Mouse (Mus musculus) embryonic facial prominence, embryonic 11.5 days (tissue): Measurements from ENCODE around the gene Abcb8. TPM values are rescaled to one million over a fixed set of nuclear protein-coding genes. Genes with fewer than 3 reads are reported as not detected.
"Not testable (repeated sequence)": the region's sequence is repeated elsewhere in the genome, so short reads cannot be mapped to it uniquely, and the experiment has no call there.

Experiments
- ATAC-seq: fragments of 200-750 bp; cut with Nextera tagmentation; replicated peaks from 2 replicates; pipeline ENCODE4 v1.8.0; 2017; ENCODE audit warnings: low read depth; ENCODE audit not compliant: insufficient number of reproducible peaks, low FRiP score, low TSS enrichment
- DNase-seq: peaks from one replicate; pipeline ENCODE4 v3.0.0-alpha.2; 2015; ENCODE audit warnings: low spot score
- H3K27ac ChIP-seq: fragments of 300-500 bp; sonication (generic); replicated peaks from 2 replicates; pipeline ENCODE4 v1.5.1; 2014; ENCODE audit warnings: mild to moderate bottlenecking, low read depth, low read length, control low read depth
- H3K27me3 ChIP-seq: fragments of 300-500 bp; sonication (generic); 2 replicates; pipeline ENCODE4 v1.6.1; 2014; ENCODE audit warnings: mild to moderate bottlenecking, low read length, moderate library complexity, mixed read lengths; ENCODE audit not compliant: control insufficient read depth, insufficient read depth
- H3K36me3 ChIP-seq: fragments of 300-500 bp; sonication (generic); replicated peaks from 2 replicates; pipeline ENCODE4 v1.6.1; 2014; ENCODE audit warnings: low read depth, mild to moderate bottlenecking, low read length, moderate library complexity, mixed read lengths; ENCODE audit not compliant: control insufficient read depth, insufficient read depth
- H3K4me1 ChIP-seq: fragments of 300-500 bp; sonication (generic); 2 replicates; pipeline ENCODE4 v1.6.1; 2014; ENCODE audit warnings: low read length, mixed read lengths; ENCODE audit not compliant: control insufficient read depth, insufficient read depth
- H3K4me2 ChIP-seq: fragments of 300-500 bp; sonication (generic); 2 replicates; pipeline ENCODE4 v1.6.1; 2014; ENCODE audit warnings: low read depth, mild to moderate bottlenecking, control low read depth, low read length, moderate library complexity
- H3K4me3 ChIP-seq: fragments of 300-500 bp; sonication (generic); 2 replicates; pipeline ENCODE4 v1.5.1; 2014; ENCODE audit warnings: low read depth, low read length, control low read depth
- H3K9ac ChIP-seq: fragments of 300-500 bp; sonication (generic); replicated peaks from 2 replicates; pipeline ENCODE4 v1.6.1; 2014; ENCODE audit warnings: mild to moderate bottlenecking, control low read depth, low read length
- H3K9me3 ChIP-seq: fragments of 300-500 bp; sonication (generic); replicated peaks from 2 replicates; pipeline ENCODE4 v1.6.1; 2016; ENCODE audit warnings: mild to moderate bottlenecking, low read length, inconsistent platforms, mixed read lengths; ENCODE audit not compliant: control insufficient read depth
- WGBS: fragments of 180-500 bp; shearing (Covaris S2); extraction: QIAGEN DNeasy Blood & Tissue Kit; methylation state at CpG from one replicate; pipeline ENCODE4 v1.1.7; 2014; 5-methylcytosine and 5-hydroxymethylcytosine counted together
- polyA plus RNA-seq: library from polyadenylated mRNA; unstranded; fragments of >200 nt; fragmentation: Nextera tagmentation; extraction: Ambion mirVana; gene quantifications from 2 replicates; pipeline ENCODE4 v1.2.1, GENCODE M21; 2014

The Abcb8 gene
- polyA plus RNA-seq, 1 experiment from 2014 or later, result 27.4 TPM

- H3K4me1 ChIP-seq, result peaks cover 3% of the 10 kb centered on the region; the same call in 1 of the 2 replicates
- no peak for DNase-seq
- no peak overlapping the region for H3K4me3 ChIP-seq
- peaks cover 14% of the 10 kb centered on the region for H3K27me3 ChIP-seq
- no peak overlapping the region for H3K27ac ChIP-seq
- WGBS, result 72% methylated on average over 4 of the region's 4 CpGs
- H3K9me3 ChIP-seq, result no peaks in the 10 kb centered on the region
- ATAC-seq, result no peak
- no peaks in the 10 kb centered on the region for H3K36me3 ChIP-seq
- H3K4me2 ChIP-seq, result no peak overlapping the region
- no peak overlapping the region for H3K9ac ChIP-seq
Observed at GRCm38 (mm10) chr5:24389658-24390020, 3.8 kb upstream of the Abcb8 start.

- ATAC-seq (no peak), DNase-seq (no peak)
- Histone ChIP-seq H3K27me3 (peaks cover 13% of the 10 kb centered on the region), H3K9me3 (no peaks in the 10 kb centered on the region), H3K27ac (no peak within 1 kb of the TSS), H3K36me3 (no peaks in the 10 kb centered on the region), H3K9ac (no peak within 1 kb of the TSS), H3K4me2 (no peak within 1 kb of the TSS), H3K4me1 (peaks cover 3% of the 10 kb centered on the region; the same call in 1 of the 2 replicates), H3K4me3 (no peak within 1 kb of the TSS)
- WGBS, result 85% methylated on average over 7 of the region's 7 CpGs
Observed at GRCm38 (mm10) chr5:24391864-24392263, 1.6 kb upstream of the Abcb8 start, which contains the start of gene Atg9b. Gene Atg9b (minus strand): TSS chr5:24392143.

DNA sequence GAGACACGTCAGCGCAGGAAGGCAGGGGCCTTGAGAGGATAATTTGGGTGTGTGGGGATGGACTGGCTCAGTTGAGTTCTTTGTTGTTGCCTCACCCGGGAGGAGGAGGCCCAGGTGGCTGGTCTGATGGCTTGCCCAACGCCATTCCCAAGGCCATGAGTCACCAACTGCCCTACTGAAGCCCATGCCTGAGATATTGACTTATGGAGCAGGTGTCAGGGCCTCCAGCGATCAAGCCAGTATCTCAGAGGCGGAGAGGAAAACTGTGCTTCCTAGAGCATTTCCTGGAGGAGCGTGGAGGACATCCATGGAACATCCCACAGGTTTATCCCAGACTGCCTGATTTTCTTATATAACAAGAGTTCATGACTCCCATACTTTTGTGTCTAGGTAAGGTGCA is 739 bp upstream of the Abcb8 start:
- 75% methylated on average over 7 of the region's 7 CpGs for WGBS
- Histone ChIP-seq H3K4me1 (peaks cover 3% of the 10 kb centered on the region; the same call in 1 of the 2 replicates), H3K27me3 (peaks cover 6% of the 10 kb centered on the region), H3K9me3 (no peaks in the 10 kb centered on the region), H3K4me3 (no peak overlapping the region), H3K36me3 (no peaks in the 10 kb centered on the region), H3K27ac (no peak overlapping the region), H3K9ac (no peak overlapping the region), H3K4me2 (no peak overlapping the region)
- no peak for DNase-seq
- no peak for ATAC-seq

- no peaks in the 10 kb centered on the region for H3K4me1 ChIP-seq
- H3K27ac ChIP-seq, result no peak overlapping the region
- no peaks in the 10 kb centered on the region for H3K27me3 ChIP-seq
- no peaks in the 10 kb centered on the region for H3K9me3 ChIP-seq
- DNase-seq (peak; percentile 94), ATAC-seq (peak; percentile 94)
- peak overlapping the region; percentile 59 for H3K9ac ChIP-seq
- peak overlapping the region; percentile 50 for H3K4me2 ChIP-seq
- H3K4me3 ChIP-seq, result peak overlapping the region; percentile 49
- no peaks in the 10 kb centered on the region for H3K36me3 ChIP-seq
- 1% methylated on average over 36 of the region's 36 CpGs for WGBS
Observed at GRCm38 (mm10) chr5:24394165-24394894, 867 bp downstream of the Abcb8 start.

DNA sequence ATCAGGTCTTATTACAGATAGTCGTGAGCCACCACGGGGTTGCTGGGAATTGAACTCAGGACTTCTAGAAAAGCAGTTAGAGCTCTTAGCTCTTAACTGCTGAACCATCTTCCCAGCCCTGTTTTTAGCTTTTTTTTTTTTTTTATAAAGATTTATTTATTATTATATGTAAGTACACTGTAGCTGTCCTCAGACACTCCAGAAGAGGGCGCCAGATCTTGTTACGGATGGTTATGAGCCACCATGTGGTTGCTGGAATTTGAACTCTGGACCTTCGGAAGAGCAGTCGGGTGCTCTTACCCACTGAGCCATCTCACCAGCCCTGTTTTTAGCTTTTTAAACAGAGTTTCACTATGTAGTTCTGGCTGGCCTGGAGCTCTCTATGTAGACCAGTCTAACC is 2.8 kb downstream of the Abcb8 start:
- H3K9ac ChIP-seq, ATAC-seq, H3K27me3 ChIP-seq, H3K4me3 ChIP-seq, H3K27ac ChIP-seq, H3K4me1 ChIP-seq, H3K4me2 ChIP-seq, DNase-seq, H3K36me3 ChIP-seq, H3K9me3 ChIP-seq: not testable (repeated sequence)
- 89% methylated on average over 6 of the region's 6 CpGs for WGBS

- H3K4me1 ChIP-seq, result no peaks in the 10 kb centered on the region; the same call in 1 of the 2 replicates
- DNase-seq (no peak), ATAC-seq (0 out of 2 replicates have a peak, but pooled peaks have one; percentile 11)
- H3K27me3 ChIP-seq, result no peaks in the 10 kb centered on the region
- H3K9me3 ChIP-seq, result no peaks in the 10 kb centered on the region
- no peak overlapping the region for H3K27ac ChIP-seq
- H3K9ac ChIP-seq, result no peak overlapping the region
- no peak overlapping the region for H3K4me3 ChIP-seq
- no peak overlapping the region for H3K4me2 ChIP-seq
- 80% methylated on average over 10 of the region's 10 CpGs for WGBS
- H3K36me3 ChIP-seq, result no peaks in the 10 kb centered on the region
Observed at GRCm38 (mm10) chr5:24399686-24400085, 6.2 kb downstream of the Abcb8 start.

DNA sequence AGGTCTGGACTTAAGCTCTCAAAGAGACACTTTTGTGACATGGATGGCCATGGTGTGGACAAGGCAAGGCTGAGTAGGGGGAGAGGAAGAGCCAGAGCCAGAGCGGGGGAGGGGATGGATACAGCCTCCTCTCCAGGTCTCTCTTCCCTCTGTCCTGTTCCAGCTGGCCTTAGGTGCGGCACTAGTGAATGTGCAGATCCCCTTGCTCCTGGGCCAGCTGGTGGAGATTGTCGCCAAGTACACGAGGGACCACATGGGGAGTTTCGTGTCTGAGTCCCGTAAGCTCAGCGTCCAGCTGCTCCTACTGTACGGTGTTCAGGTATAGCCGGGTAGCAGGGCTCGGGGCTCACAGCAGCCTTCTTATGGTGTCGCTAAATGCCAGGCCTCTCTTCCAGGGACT is 6.9 kb downstream of the Abcb8 start:
- H3K4me3 ChIP-seq, result no peak overlapping the region
- H3K4me1 ChIP-seq, result no peaks in the 10 kb centered on the region; the same call in 1 of the 2 replicates
- no peaks in the 10 kb centered on the region for H3K36me3 ChIP-seq
- H3K4me2 ChIP-seq, result no peak overlapping the region
- DNase-seq (no peak), ATAC-seq (0 out of 2 replicates have a peak, but pooled peaks have one; percentile 16)
- no peak overlapping the region for H3K9ac ChIP-seq
- H3K27ac ChIP-seq, result no peak overlapping the region
- no peaks in the 10 kb centered on the region for H3K27me3 ChIP-seq
- WGBS, result 83% methylated on average over 11 of the region's 11 CpGs
- no peaks in the 10 kb centered on the region for H3K9me3 ChIP-seq

- no peaks in the 10 kb centered on the region; the same call in 1 of the 2 replicates for H3K4me1 ChIP-seq
- no peak overlapping the region for H3K9ac ChIP-seq
- ATAC-seq (no peak), DNase-seq (no peak)
- H3K27ac ChIP-seq, result no peak overlapping the region
- no peaks in the 10 kb centered on the region for H3K27me3 ChIP-seq
- 95% methylated on average over 5 of the region's 5 CpGs for WGBS
- no peaks in the 10 kb centered on the region for H3K9me3 ChIP-seq
- no peak overlapping the region for H3K4me3 ChIP-seq
- no peak overlapping the region for H3K4me2 ChIP-seq
- H3K36me3 ChIP-seq, result no peaks in the 10 kb centered on the region
Observed at GRCm38 (mm10) chr5:24400911-24401605, 7.6 kb downstream of the Abcb8 start.
